Mouse (Mus musculus) G1E (cell line): ENCODE results near the gene Gm38655.

Experiments used
- CTCF ChIP-seq: IDR thresholded peaks from 2 replicates; pipeline ENCODE4 v1.5.1; 2012; ENCODE audit warnings: low read depth, low read length, inconsistent platforms, mixed read lengths
- GATA1 ChIP-seq: IDR thresholded peaks from 2 replicates; pipeline ENCODE4 v1.6.1; 2012; ENCODE audit warnings: borderline replicate concordance, low read length, inconsistent platforms, mixed read lengths
- GATA2 ChIP-seq: IDR thresholded peaks from 2 replicates; pipeline ENCODE4 v1.6.1; 2012; ENCODE audit warnings: low read depth, low read length, inconsistent platforms, borderline replicate concordance
- POLR2AphosphoS5 ChIP-seq: IDR thresholded peaks from 2 replicates; pipeline ENCODE4 v1.6.1; 2012; ENCODE audit warnings: low read depth, low read length, inconsistent platforms; ENCODE audit not compliant: insufficient replicate concordance
- TAL1 ChIP-seq: conservative IDR thresholded peaks from 2 replicates; pipeline ENCODE4 v1.6.1; 2012; ENCODE audit warnings: low read depth, low read length, inconsistent platforms, mixed read lengths

GRCm38 (mm10) chr17:25222951-25223601 lies 47.8 kb upstream of the Gm38655 start:
- no peak for TF ChIP-seq CTCF
- no peak for TF ChIP-seq GATA1
- TF ChIP-seq POLR2AphosphoS5: no peak
- TF ChIP-seq GATA2: no peak
- TF ChIP-seq TAL1: no peak
